Mouse (Mus musculus) heart, postnatal 0 days (tissue): ENCODE results near the gene Stk10. TPM values are rescaled to one million over a fixed set of nuclear protein-coding genes. Genes with fewer than 3 reads are reported as not detected.

ENCODE experiments used
- ATAC-seq: fragments of 200-750 bp; cut with Nextera tagmentation; 2 replicates; pipeline ENCODE4 v1.8.0; 2017; ENCODE audit warnings: low read depth, moderate number of reproducible peaks, moderate library complexity; ENCODE audit not compliant: insufficient read depth
- DNase-seq: peaks from one replicate; pipeline ENCODE4 v3.0.0-alpha.2; 2016; ENCODE audit warnings: low spot score
- H3K27ac ChIP-seq: fragments of 300-500 bp; sonication (generic); 2 replicates; pipeline ENCODE4 v1.5.1; 2014; ENCODE audit warnings: low read depth, mild to moderate bottlenecking
- H3K27me3 ChIP-seq: fragments of 300-500 bp; sonication (generic); 2 replicates; pipeline ENCODE4 v1.6.1; 2014; ENCODE audit warnings: low read length, mixed read lengths; ENCODE audit not compliant: control insufficient read depth, insufficient read depth
- H3K36me3 ChIP-seq: fragments of 300-500 bp; sonication (generic); replicated peaks from 2 replicates; pipeline ENCODE4 v1.6.1; 2014; ENCODE audit warnings: low read length, mixed read lengths; ENCODE audit not compliant: control insufficient read depth, insufficient read depth
- H3K4me1 ChIP-seq: fragments of 300-500 bp; sonication (generic); 2 replicates; pipeline ENCODE4 v1.6.1; 2014; ENCODE audit warnings: antibody characterized with exemption; ENCODE audit not compliant: control insufficient read depth, insufficient read depth
- H3K4me2 ChIP-seq: fragments of 300-500 bp; sonication (generic); 2 replicates; pipeline ENCODE4 v1.6.1; 2014; ENCODE audit warnings: low read depth, mild to moderate bottlenecking, low read length, moderate library complexity
- H3K4me3 ChIP-seq: fragments of 300-500 bp; sonication (generic); 2 replicates; pipeline ENCODE4 v1.5.1; 2014; ENCODE audit warnings: low read depth, low read length
- H3K9ac ChIP-seq: fragments of 300-500 bp; sonication (generic); replicated peaks from 2 replicates; pipeline ENCODE4 v1.6.1; 2014; ENCODE audit warnings: low read depth, low read length, mixed read lengths
- H3K9me3 ChIP-seq: fragments of 300-500 bp; sonication (generic); replicated peaks from 2 replicates; pipeline ENCODE4 v1.6.1; 2016; ENCODE audit warnings: low read length; ENCODE audit not compliant: control insufficient read depth
- CTCF ChIP-seq: IDR thresholded peaks from 2 replicates; pipeline ENCODE4 v1.5.1; 2016; ENCODE audit warnings: antibody characterized with exemption, control low read depth, low read depth
- EP300 ChIP-seq: IDR thresholded peaks from 2 replicates; pipeline ENCODE4 v1.6.1; 2016; ENCODE audit warnings: antibody characterized with exemption, low read depth
- WGBS: fragments of 180-500 bp; shearing (Covaris S2); extraction: QIAGEN DNeasy Blood & Tissue Kit; methylation state at CpG from one replicate; pipeline ENCODE4 v1.1.7; 2014; 5-methylcytosine and 5-hydroxymethylcytosine counted together
- polyA plus RNA-seq: library from polyadenylated mRNA; unstranded; fragments of >200 nt; fragmentation: Nextera tagmentation; extraction: Ambion mirVana; gene quantifications from 2 replicates; pipeline ENCODE4 v1.2.1, GENCODE M21; 2015
- total RNA-seq: library from RNA; depleted of rRNA; stranded (reverse); fragments of >200 nt; gene quantifications from 2 replicates; pipeline ENCODE4 v1.2.3, GENCODE M21; 2014; ENCODE audit warnings: low replicate concordance

The Stk10 gene
- total and polyA plus RNA-seq, 2 experiments from 2014 or later: 1.6 to 4.3 TPM

DNA sequence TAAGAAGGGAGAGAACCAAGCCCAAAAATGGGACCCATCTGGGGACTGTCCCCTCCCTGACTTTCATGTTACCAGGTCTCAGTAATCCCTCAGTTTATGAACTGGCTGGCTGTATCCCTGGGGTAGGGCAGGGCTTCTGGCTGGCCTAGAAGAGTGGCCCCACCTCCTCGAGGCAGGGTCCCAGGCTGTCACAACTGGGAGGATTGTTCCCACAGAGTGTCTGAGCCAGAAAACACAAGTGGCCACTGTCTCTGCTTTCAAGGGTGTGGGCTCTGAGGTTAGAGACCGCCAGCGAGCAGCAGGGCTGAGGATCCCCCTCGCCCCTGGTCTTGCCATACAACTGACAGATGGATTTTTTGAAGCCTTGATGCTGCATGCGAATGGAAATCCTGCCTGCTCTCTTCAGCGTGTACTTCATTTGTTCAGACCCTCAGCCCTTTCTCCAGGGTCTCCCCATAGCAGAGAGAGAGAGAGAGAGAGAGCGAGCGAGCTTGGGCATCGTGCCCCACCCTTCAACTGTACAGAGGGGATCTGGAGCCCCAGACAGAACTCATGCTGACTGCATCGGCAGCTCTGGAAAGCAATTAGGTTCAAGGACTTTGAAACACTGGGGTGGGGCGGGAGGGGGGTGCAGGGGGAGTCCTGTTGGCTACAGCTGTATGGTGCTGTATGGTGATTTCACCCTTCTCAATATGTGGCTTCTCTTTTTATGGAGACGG is 18.6 kb downstream of the Stk10 start:
- no peaks in the 10 kb centered on the region for H3K36me3 ChIP-seq
- H3K27me3 ChIP-seq: no peaks in the 10 kb centered on the region
- TF ChIP-seq EP300 (no peak), CTCF (no peak)
- ATAC-seq: no peak
- no peak overlapping the region for H3K9ac ChIP-seq
- H3K9me3 ChIP-seq: no peaks in the 10 kb centered on the region
- H3K27ac ChIP-seq: no peak overlapping the region
- no peak overlapping the region for H3K4me3 ChIP-seq
- H3K4me1 ChIP-seq: peaks cover 45% of the 10 kb centered on the region
- 74% methylated on average over 12 of the region's 12 CpGs for WGBS
- no peak for DNase-seq
- H3K4me2 ChIP-seq: no peak overlapping the region

- Histone ChIP-seq H3K9me3 (no peaks in the 10 kb centered on the region), H3K9ac (no peak overlapping the region), H3K4me2 (no peak overlapping the region), H3K4me1 (peaks cover 37% of the 10 kb centered on the region), H3K27ac (peak overlapping the region; percentile 64), H3K4me3 (no peak overlapping the region), H3K27me3 (no peaks in the 10 kb centered on the region), H3K36me3 (no peaks in the 10 kb centered on the region)
- ATAC-seq (peak; percentile 28; the same call in 1 of the 2 replicates), DNase-seq (no peak)
- 50% methylated on average over 13 of the region's 13 CpGs for WGBS
- TF ChIP-seq EP300: no peak
- TF ChIP-seq CTCF: no peak
These were observed 19.4 kb downstream of the Stk10 start for GRCm38 (mm10) chr11:32552401-32553090.

DNA sequence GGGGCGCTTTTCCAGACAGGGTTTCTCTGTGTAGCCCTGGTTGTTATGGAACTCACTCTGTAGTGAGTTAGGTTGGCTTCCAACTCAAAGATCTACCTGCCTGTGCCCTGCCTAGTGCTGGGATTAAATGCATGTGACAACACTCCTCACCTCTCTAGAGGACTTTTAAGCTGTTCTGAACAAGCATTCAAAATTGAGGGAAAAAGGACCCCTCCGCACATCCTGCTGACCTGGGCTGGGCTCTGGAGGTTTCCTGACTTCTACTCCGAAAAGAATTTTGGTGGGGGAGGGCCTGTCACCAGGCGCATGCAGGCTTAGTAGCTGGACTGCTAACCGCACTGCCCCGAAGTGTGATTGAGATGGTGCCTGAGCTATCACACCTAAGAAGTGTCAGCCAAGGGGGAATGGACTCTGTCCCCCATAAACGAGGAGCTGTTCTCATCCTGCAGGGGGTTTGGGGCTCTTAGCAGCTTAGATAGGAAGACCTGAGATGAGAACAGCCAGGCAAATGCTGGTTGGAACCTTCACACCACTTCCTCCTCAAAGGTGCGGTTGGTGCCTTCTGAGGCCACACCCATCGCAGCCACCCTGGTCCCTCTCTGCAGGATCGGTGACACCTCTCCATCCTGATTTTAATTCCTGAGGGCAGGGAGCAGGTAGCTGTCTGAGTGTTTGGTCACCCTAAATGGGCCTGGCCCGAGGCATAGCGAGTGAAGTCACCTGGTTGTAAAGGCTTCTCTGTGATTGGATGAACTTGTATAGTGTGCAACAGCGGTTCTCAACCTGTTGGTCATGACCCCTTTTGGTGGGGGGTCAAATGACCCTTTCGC is 20.4 kb downstream of the Stk10 start:
- H3K9me3 ChIP-seq: no peaks in the 10 kb centered on the region
- WGBS: 44% methylated on average over 14 of the region's 14 CpGs
- peaks cover 32% of the 10 kb centered on the region for H3K4me1 ChIP-seq
- peak overlapping the region; percentile 64 for H3K27ac ChIP-seq
- H3K36me3 ChIP-seq: no peaks in the 10 kb centered on the region
- no peak overlapping the region for H3K4me3 ChIP-seq
- H3K4me2 ChIP-seq: no peak overlapping the region
- ATAC-seq (no peak), DNase-seq (no peak)
- no peak overlapping the region for H3K9ac ChIP-seq
- H3K27me3 ChIP-seq: no peaks in the 10 kb centered on the region
- TF ChIP-seq CTCF (no peak), EP300 (no peak)

GRCm38 (mm10) chr11:32554141-32555091 is 21.3 kb downstream of the Stk10 start:
- Histone ChIP-seq H3K27ac (no peak overlapping the region; the same call in 1 of the 2 replicates), H3K9me3 (no peaks in the 10 kb centered on the region), H3K4me1 (peaks cover 32% of the 10 kb centered on the region), H3K9ac (no peak overlapping the region), H3K4me2 (no peak overlapping the region), H3K27me3 (no peaks in the 10 kb centered on the region), H3K36me3 (no peaks in the 10 kb centered on the region), H3K4me3 (no peak overlapping the region)
- ATAC-seq (no peak), DNase-seq (no peak)
- TF ChIP-seq EP300: no peak
- no peak for TF ChIP-seq CTCF
- WGBS: 62% methylated on average over 14 of the region's 14 CpGs
